Mouse (Mus musculus) lung, embryonic 16.5 days (tissue): Measurements from ENCODE around the gene Scamp3. TPM values are rescaled to one million over a fixed set of nuclear protein-coding genes. Genes with fewer than 3 reads are reported as not detected.

Source experiments
- ATAC-seq: fragments of 200-750 bp; cut with Nextera tagmentation; 2 replicates; pipeline ENCODE4 v1.8.0; 2017; ENCODE audit warnings: low read depth, mild to moderate bottlenecking, moderate library complexity
- H3K27ac ChIP-seq: fragments of 300-500 bp; sonication (generic); 2 replicates; pipeline ENCODE4 v1.5.1; 2014; ENCODE audit warnings: mild to moderate bottlenecking, control low read depth, low read length
- H3K27me3 ChIP-seq: fragments of 300-500 bp; sonication (generic); 2 replicates; pipeline ENCODE4 v1.6.1; 2014; ENCODE audit warnings: low read depth, low read length, mixed read lengths; ENCODE audit not compliant: control insufficient read depth, insufficient read depth
- H3K36me3 ChIP-seq: fragments of 300-500 bp; sonication (generic); 2 replicates; pipeline ENCODE4 v1.6.1; 2014; ENCODE audit warnings: low read length; ENCODE audit not compliant: control insufficient read depth, insufficient read depth
- H3K4me1 ChIP-seq: fragments of 300-500 bp; sonication (generic); replicated peaks from 2 replicates; pipeline ENCODE4 v1.6.1; 2014; ENCODE audit warnings: low read length, mixed read lengths; ENCODE audit not compliant: control insufficient read depth, insufficient read depth
- H3K4me2 ChIP-seq: fragments of 300-500 bp; sonication (generic); 2 replicates; pipeline ENCODE4 v1.6.1; 2014; ENCODE audit warnings: low read depth, low read length, control low read depth
- H3K4me3 ChIP-seq: fragments of 300-500 bp; sonication (generic); 2 replicates; pipeline ENCODE4 v1.5.1; 2014; ENCODE audit warnings: mild to moderate bottlenecking, low read length, control low read depth
- H3K9ac ChIP-seq: fragments of 300-500 bp; sonication (generic); 2 replicates; pipeline ENCODE4 v1.6.1; 2014; ENCODE audit warnings: low read length, control low read depth
- H3K9me3 ChIP-seq: fragments of 300-500 bp; sonication (generic); 2 replicates; pipeline ENCODE4 v1.6.1; 2016; ENCODE audit warnings: low read length; ENCODE audit not compliant: control insufficient read depth
- WGBS: fragments of 180-500 bp; shearing (Covaris S2); extraction: QIAGEN DNeasy Blood & Tissue Kit; methylation state at CpG from one replicate; pipeline ENCODE4 v1.1.7; 2014; 5-methylcytosine and 5-hydroxymethylcytosine counted together
- polyA plus RNA-seq: library from polyadenylated mRNA; unstranded; fragments of >200 nt; fragmentation: Nextera tagmentation; extraction: Ambion mirVana; gene quantifications from 2 replicates; pipeline ENCODE4 v1.2.1, GENCODE M21; 2015

Gene Scamp3
- polyA plus RNA-seq, 1 experiment from 2014 or later, result 115 TPM

- no peak for ATAC-seq
- no peaks in the 10 kb centered on the region for H3K9me3 ChIP-seq
- H3K36me3 ChIP-seq, result peaks cover 4% of the 10 kb centered on the region; the same call in 1 of the 2 replicates
- H3K9ac ChIP-seq, result peak overlapping the region; percentile 68
- peak overlapping the region; percentile 65 for H3K27ac ChIP-seq
- H3K4me2 ChIP-seq, result peak overlapping the region; percentile 83
- H3K4me1 ChIP-seq, result peaks cover 17% of the 10 kb centered on the region
- peak overlapping the region; percentile 53 for H3K4me3 ChIP-seq
- WGBS, result 43% methylated on average over 4 of the region's 4 CpGs
- H3K27me3 ChIP-seq, result no peaks in the 10 kb centered on the region
These were observed 48.6 kb downstream of the Scamp3 start for GRCm38 (mm10) chr3:89225918-89226317.

DNA sequence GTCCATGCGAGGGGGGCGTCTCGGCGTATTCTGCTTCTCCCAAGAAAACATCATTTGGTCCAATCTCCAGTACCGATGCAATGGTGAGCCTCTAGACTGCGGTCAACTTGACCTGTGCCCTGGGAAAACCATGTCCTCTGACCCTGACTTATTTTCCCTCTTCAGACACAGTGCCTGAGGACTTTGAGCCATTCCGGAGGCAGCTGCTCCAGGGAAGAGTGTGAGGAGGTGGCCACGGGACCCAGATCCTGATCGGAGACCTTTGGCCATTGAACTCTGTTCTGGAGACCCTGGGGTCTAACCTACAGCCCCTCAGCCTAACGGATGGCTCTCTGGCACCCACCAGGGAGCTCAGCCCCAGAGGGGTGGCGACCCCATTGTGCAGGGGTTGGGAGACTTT, 49.1 kb downstream of the Scamp3 start:
- Histone ChIP-seq H3K27ac (peak overlapping the region; percentile 65), H3K36me3 (peaks cover 4% of the 10 kb centered on the region; the same call in 1 of the 2 replicates), H3K4me3 (peak overlapping the region; percentile 53), H3K4me2 (peak overlapping the region; percentile 83), H3K9me3 (no peaks in the 10 kb centered on the region), H3K4me1 (peaks cover 17% of the 10 kb centered on the region), H3K27me3 (no peaks in the 10 kb centered on the region), H3K9ac (peak overlapping the region; percentile 68)
- no peak for ATAC-seq
- WGBS, result 27% methylated on average over 11 of the region's 11 CpGs

DNA sequence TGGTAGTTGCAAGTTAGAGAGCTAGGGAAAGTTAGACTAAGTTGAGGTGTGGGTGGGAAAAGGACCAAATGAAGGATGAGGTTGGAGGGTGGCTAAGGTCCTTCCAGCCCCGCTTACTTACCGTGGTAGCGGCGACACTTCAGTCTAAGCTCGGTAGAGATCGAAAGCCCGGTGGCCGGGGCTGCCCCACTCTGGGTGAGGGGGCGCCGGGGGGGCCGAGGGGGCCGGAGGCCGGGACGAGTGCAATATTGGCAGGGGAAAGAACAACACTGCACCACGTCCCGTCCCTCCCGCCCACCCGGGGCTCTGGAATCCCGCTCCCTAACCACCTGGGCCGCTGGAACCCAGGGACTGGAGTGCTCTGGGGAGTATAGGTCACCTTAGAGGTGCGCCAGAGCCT, 49.6 kb downstream of the Scamp3 start, which contains the start of gene Mtx1:
Mtx1 (minus strand) TSS at position 189 of the 400 bp plus-strand sequence.
- Histone ChIP-seq H3K9ac (peak within 1 kb of the TSS; percentile 68), H3K27me3 (no peaks in the 10 kb centered on the region)
- 3% methylated on average over 21 of the region's 21 CpGs for WGBS

GRCm38 (mm10) chr3:89227307-89228179, 50.3 kb downstream of the Scamp3 start:
- 4% methylated on average over 41 of the region's 41 CpGs for WGBS
- peak; percentile 83 for ATAC-seq
- Histone ChIP-seq H3K4me1 (peaks cover 17% of the 10 kb centered on the region), H3K27ac (peak overlapping the region; percentile 91), H3K4me2 (peak overlapping the region; percentile 83), H3K36me3 (peaks cover 4% of the 10 kb centered on the region; the same call in 1 of the 2 replicates), H3K9me3 (no peaks in the 10 kb centered on the region), H3K27me3 (no peaks in the 10 kb centered on the region), H3K4me3 (peak overlapping the region; percentile 53), H3K9ac (peak overlapping the region; percentile 68)

More for the DNA sequence above, 49.6 kb downstream of the Scamp3 start, which contains the start of gene Mtx1:
- H3K36me3 ChIP-seq, result peaks cover 4% of the 10 kb centered on the region; the same call in 1 of the 2 replicates
- no peaks in the 10 kb centered on the region for H3K9me3 ChIP-seq
- peak within 1 kb of the TSS; percentile 91 for H3K27ac ChIP-seq
- ATAC-seq, result peak; percentile 5
- peak within 1 kb of the TSS; percentile 53 for H3K4me3 ChIP-seq
- H3K4me2 ChIP-seq, result peak within 1 kb of the TSS; percentile 83
- peaks cover 17% of the 10 kb centered on the region for H3K4me1 ChIP-seq

- ATAC-seq, result peak; percentile 37
- Histone ChIP-seq H3K36me3 (peaks cover 4% of the 10 kb centered on the region; the same call in 1 of the 2 replicates), H3K4me1 (peaks cover 21% of the 10 kb centered on the region), H3K27me3 (no peaks in the 10 kb centered on the region), H3K9ac (peak overlapping the region; percentile 68), H3K9me3 (no peaks in the 10 kb centered on the region), H3K27ac (peak overlapping the region; percentile 91), H3K4me2 (peak overlapping the region; percentile 83), H3K4me3 (peak overlapping the region; percentile 53)
- WGBS, result under 1% methylated on average over 20 of the region's 20 CpGs
These were observed 50.9 kb downstream of the Scamp3 start for GRCm38 (mm10) chr3:89228180-89228549.

- peaks cover under 1% of the 10 kb centered on the region; the same call in 1 of the 2 replicates for H3K36me3 ChIP-seq
- no peaks in the 10 kb centered on the region for H3K27me3 ChIP-seq
- H3K4me2 ChIP-seq, result peak within 1 kb of the TSS; percentile 83
- H3K4me1 ChIP-seq, result peaks cover 28% of the 10 kb centered on the region
- no peaks in the 10 kb centered on the region for H3K9me3 ChIP-seq
- peak within 1 kb of the TSS; percentile 91 for H3K27ac ChIP-seq
- H3K9ac ChIP-seq, result peak within 1 kb of the TSS; percentile 68
- 16% methylated on average over 10 of the region's 10 CpGs for WGBS
- peak; percentile 23 for ATAC-seq
- H3K4me3 ChIP-seq, result peak within 1 kb of the TSS; percentile 53
These were observed 51.6 kb downstream of the Scamp3 start, which contains the start of gene Muc1 for GRCm38 (mm10) chr3:89228836-89229235. Gene Muc1, plus strand, starts transcription at chr3:89229057.

GRCm38 (mm10) chr3:89229276-89229675, 52.0 kb downstream of the Scamp3 start:
- no peaks in the 10 kb centered on the region for H3K27me3 ChIP-seq
- no peak for ATAC-seq
- no peaks in the 10 kb centered on the region for H3K36me3 ChIP-seq
- peak overlapping the region; percentile 53 for H3K4me3 ChIP-seq
- peaks cover 32% of the 10 kb centered on the region for H3K4me1 ChIP-seq
- H3K27ac ChIP-seq, result peak overlapping the region; percentile 91
- no peaks in the 10 kb centered on the region for H3K9me3 ChIP-seq
- 26% methylated on average over 4 of the region's 4 CpGs for WGBS
- H3K9ac ChIP-seq, result peak overlapping the region; percentile 54
- peak overlapping the region; percentile 83 for H3K4me2 ChIP-seq

DNA sequence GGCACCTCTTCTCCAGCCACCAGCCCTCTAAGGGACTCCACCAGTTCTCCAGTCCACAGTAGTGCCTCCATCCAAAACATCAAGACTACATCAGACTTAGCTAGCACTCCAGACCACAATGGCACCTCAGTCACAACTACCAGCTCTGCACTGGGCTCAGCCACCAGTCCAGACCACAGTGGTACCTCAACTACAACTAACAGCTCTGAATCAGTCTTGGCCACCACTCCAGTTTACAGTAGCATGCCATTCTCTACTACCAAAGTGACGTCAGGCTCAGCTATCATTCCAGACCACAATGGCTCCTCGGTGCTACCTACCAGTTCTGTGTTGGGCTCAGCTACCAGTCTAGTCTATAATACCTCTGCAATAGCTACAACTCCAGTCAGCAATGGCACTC, 53.3 kb downstream of the Scamp3 start:
- Histone ChIP-seq H3K4me3 (peak overlapping the region; percentile 53), H3K27me3 (no peaks in the 10 kb centered on the region), H3K4me2 (peak overlapping the region; percentile 83), H3K4me1 (peaks cover 31% of the 10 kb centered on the region), H3K9me3 (no peaks in the 10 kb centered on the region), H3K9ac (no peak overlapping the region; the same call in 1 of the 2 replicates), H3K36me3 (no peaks in the 10 kb centered on the region), H3K27ac (no peak overlapping the region)
- ATAC-seq, result no peak
- WGBS, result 64% methylated on average over 2 of the region's 2 CpGs

- Histone ChIP-seq H3K9ac (peak overlapping the region; percentile 58), H3K4me3 (peak overlapping the region; percentile 53), H3K4me2 (peak overlapping the region; percentile 83), H3K4me1 (peaks cover 31% of the 10 kb centered on the region), H3K27me3 (no peaks in the 10 kb centered on the region), H3K27ac (peak overlapping the region; percentile 97), H3K9me3 (no peaks in the 10 kb centered on the region), H3K36me3 (no peaks in the 10 kb centered on the region)
- ATAC-seq, result no peak
- WGBS, result 43% methylated on average over 7 of the region's 7 CpGs
These were observed 54.1 kb downstream of the Scamp3 start for GRCm38 (mm10) chr3:89231345-89231744.
